Mouse (Mus musculus): ENCODE data around the gene Cd69.

Cd69 gene

GRCm38 (mm10) chr6:129245793-129246192 is 29.4 kb downstream of the Cd69 start:
- DNase-seq = no peak

- DNase-seq = peak; percentile 66
Measured at GRCm38 (mm10) chr6:129241907-129242306, 33.3 kb downstream of the Cd69 start.

DNA sequence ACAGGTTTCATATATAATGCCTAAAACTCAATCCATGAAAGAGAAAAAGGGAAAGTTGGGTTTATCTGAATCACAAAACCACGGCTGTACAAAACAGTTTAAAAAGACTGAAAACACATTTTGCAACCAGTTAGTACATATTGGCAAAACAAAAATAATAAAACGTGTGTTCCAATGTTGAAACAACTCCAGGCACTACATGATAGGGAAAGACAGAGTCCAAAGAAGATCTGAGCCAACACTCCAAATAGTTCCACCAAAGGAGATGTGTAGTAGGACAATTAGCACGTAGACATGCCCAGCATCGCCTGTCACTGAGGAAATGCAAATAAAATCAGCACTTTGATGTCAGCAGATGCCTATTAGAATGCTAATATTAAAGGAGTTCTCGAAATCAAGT is 33.8 kb downstream of the Cd69 start:
- DNase-seq = no peak

GRCm38 (mm10) chr6:129239564-129240248 is 35.5 kb downstream of the Cd69 start:
- no peak for DNase-seq

DNA sequence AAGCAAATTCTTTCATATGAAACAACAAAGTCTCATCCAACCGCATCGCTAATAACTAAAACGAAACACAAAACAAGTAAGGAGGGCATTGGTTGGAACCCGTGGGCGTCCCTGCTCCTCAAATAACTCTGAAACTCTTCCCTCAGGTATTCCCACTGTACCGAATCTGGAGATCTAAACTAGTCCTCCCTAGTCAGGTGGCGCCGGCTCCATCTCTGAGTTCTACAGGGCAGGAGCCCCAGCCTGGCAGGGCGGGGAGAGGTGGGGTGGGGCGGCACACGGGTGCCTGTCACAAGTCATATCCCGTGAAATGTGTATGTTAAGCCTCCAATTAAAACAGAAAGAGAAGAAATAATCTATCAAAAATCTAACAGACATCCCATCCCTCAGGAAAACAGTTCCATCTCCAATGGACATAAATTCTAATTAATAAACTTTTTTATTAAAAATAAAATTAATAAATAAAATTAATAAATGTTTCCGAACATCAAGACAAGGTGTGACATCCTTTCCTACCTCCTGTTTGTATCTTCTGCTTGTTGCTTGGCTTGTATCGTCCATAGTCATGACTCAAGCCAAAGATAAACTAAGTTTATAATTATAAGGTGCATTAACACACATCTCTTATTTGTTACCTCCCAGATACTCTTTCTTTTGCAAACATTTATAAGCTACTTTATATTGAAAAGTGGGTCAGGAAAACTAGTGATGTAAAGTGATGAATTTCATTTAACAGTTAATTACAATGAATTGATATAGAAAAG is 36.8 kb downstream of the Cd69 start:
- DNase-seq = no peak

DNA sequence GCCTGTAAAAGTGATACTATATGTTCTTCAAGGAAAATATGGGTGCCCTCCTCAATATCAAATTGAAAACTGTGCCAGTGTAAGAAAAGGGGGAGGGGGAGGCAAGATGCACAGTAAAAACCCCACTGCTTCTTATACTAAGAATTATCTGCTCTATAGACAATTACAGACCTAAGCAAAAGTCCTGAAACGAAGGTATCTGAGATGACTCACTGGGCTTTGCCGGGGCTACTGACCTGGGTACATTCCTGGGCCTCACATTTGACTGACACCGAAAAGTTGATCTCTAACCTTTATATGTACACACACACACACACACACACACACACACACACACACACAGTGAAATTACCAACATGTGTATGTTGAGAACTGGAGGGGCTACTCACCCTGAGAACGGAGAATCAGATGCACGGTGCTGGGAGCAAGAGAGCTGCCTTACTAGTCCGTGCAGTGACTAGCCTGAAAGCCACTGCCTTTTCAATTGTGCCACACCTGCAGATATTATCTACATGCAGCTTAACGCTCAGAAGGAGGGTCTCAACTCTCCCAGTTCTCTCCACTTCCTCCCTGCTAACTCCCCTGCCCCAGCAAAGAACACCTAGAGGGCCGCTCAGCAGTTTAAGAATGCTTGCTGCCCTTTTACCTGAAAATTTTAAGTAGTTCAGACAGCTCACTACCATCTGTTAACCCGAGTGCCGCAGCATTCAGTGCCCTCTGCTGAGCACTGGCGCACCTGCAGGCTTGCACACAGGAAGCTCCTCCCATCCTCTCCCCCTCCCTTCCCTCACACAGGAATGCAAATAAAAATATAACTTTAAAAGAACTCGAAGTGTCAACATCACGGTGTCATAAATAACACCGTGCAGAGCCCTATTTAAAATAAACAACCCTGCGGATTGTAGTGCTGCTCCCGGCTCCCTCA is 37.6 kb downstream of the Cd69 start:
- peak; percentile 98 for DNase-seq

GRCm38 (mm10) chr6:129236652-129237342 is 38.4 kb downstream of the Cd69 start:
- DNase-seq = peak; percentile 65

GRCm38 (mm10) chr6:129235855-129236461 is 39.3 kb downstream of the Cd69 start:
- DNase-seq = peak; percentile 71

GRCm38 (mm10) chr6:129234456-129235360 is 40.5 kb downstream of the Cd69 start:
- no peak for DNase-seq

GRCm38 (mm10) chr6:129233955-129234369 is 41.3 kb downstream of the Cd69 start:
- DNase-seq = no peak

DNA sequence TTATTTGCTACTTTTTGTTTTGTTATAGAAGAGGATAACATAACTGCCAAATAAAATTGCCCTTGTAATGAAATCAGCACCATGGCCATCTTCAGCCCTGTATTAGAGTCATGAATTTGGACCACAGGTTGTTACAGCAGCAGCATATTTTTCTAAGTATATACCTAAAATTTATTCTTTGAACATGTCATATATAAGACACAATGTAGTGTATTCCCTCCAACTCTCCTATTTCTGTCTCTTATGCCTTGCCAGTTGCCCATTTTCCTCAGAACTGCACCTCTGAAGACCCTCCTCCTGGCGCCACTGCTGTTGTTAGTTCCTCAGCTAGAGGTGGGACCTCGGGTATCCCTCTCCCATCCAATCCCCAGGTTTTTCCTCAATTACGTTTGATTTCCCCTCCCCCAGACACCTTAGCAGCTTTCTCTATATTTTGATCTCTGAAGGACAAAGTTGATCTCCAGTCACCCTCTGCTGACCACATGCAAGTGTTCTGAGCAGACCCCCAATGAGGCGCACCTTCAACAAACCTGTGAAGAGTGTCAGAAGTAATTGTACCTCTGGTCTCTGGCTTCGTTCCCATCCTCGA is 41.8 kb downstream of the Cd69 start:
- DNase-seq = no peak

GRCm38 (mm10) chr6:129232842-129233205 is 42.4 kb downstream of the Cd69 start:
- peak; percentile 76 for DNase-seq

DNA sequence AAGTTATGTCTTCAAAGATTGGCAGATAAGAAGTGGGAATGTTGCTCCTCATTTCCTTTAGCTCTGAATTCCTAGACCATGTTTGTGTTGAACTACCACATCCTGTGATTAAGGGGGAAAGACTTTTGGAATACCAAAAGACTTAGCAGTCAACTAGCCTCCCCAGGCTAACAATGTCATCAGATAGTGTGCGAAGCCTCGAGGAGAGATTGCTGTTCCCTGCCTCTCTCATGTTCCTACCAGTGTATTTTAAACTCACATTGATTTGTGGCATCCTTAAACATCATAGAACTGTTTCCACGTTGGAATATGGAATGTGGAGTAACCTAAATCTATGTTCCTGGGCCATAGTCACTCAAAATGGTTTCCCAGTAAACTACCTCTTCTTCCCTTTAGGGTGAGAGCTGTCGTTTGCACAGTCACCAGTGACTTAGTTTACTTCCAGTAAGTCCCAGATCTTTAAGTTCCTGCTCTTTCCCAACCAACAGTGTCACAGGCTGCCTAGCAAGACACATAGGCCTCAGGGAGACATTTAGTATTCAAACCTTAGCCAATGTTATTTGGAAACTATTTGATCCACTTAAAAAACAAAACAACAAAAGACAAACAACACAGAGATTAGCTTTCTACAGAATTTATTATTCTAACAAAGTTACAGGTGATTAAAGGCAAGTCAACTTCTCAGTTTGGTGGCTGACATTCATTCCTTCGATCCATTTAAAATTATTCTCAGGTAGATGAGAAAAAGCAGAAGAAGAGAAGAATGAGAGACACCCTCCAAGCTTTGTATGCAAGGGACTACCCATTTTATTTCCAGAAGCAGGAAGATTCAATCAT is 43.0 kb downstream of the Cd69 start:
- DNase-seq = no peak

DNA sequence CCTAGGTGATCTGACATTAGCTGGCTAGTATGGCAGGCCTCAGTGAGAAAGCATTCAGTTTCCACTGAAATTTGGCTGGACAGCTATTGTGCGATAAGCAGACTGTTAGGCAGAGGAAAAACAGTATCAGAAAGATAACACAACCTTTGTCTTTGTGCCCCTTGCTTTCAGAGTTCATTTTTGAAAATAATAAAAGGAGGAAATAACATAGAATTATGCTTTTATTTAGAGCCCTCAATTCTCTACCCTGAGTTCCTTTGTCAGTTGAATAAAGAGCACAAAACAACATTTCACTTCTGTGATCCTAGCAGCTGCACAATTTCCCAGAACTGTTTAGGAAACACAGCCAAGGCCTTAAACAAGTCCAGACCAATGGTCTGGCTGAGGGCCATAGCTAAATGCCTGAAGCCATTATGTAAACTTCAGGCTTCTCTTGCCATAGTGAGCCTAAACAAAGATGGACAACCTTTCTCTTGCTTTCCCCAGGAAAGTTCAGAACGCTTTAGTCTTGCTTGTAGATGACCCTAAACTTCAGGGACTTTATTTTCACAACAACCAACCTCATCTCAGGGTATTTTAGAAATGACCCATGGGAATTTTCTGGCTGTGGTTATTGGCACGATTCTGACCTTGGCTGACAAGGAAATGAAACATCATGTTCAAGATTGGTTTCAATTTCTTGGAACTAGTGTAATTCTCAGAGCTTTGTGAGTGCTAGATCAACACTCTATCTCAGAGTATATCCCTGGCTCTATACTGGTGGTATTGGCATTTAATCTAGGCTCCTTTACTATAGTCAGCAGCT is 45.3 kb downstream of the Cd69 start:
- peak; percentile 89 for DNase-seq

DNA sequence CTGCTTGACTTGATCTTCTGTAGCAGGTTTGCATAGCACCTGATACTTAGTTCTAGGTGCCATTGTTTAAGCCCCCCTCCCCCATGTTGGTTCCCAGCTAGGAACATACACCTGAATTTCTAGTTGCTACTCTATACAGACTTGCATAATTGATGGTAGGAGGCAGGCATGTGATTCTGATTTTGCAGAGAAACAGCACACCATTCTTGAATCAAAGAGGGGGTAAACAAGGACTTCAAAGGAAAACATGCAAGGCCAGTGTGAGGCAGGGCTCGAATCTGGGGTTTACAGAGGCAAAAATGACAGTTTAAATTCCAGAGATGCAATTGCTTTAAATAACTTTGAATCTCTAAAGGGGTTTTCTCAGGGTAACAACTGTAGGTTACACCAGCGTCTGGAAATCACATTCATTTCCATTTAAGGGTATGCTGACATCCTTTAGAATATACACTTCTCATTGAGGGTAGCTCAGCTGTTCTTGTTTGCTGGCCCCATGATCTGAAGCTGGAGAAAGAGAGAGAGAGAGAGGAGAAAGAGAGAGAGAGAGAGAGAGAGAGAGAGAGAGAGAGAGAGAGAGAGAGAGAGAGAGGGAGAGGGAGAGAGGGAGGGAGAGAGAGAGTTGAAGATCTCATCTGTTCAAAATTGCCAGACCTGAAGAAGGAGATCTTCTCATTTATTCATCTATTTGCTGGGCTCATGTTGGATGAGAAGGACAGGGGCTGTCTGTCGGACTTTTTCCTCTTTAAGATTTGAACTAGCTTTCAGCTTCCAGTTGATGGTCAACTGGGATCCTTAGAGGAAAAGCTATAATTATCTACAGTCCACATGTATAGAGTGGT is 46.1 kb downstream of the Cd69 start:
- DNase-seq = peak; percentile 12

DNA sequence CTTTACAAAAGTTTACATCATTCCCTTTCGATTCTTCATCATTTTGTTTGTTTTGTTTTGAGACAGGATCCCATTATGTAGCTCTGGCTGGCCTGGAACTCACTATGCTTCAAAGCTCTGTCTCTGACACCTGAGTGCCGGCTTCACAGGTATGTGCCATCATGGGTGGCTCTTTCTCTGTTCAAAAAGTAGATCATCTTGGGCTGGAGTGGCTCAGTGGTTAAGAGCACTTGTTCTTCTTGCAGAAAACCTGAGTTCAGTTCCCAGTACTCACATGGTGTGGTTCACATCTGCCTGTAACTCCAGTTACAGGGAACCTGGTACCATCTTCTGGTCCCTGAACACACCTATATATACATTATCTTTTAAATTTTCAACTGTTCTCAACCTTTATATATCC is 50.2 kb downstream of the Cd69 start:
- no peak for DNase-seq

DNA sequence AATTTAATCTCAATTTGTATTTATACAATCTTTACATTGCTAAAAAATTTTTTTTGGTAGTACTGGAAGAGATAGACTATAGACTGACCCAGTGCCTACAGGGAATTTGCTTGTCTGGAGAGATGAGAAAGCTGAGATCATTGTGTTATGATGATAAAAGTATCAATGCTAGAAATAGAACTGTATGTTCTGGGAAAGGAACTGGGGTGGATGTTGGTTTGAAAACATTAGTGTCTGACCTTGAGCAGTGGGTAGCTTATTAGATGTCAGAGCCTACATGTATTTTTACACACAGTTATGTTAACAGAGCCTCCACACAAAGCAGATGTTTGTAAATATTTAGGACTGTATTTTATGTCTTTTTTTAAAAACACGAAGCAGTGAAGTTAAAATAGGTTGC is 51.1 kb downstream of the Cd69 start:
- DNase-seq = no peak

DNA sequence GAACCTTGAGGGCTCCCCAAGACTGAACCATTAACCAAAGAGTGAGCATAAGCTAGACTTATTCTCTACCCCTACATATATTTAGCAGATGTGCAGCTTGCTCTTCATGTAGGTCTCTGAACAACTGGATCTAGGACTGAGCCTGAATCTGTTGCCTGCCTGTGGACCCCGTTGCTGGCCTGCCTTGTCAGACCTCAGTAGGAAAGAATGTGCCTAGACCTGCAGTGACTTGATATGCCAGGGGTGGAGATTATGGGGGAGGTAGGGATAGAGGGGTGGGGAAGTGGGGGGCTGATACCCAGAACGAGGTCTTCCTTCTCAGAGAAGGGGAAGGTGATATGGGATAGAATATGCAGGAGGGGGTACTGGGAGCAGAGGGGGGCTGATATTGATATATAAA is 51.6 kb downstream of the Cd69 start:
- DNase-seq = no peak

All from kidney, adult 9 months (tissue).